Mouse (Mus musculus): ENCODE data around the gene Ttc27. TPM values are rescaled to one million over a fixed set of nuclear protein-coding genes. Genes with fewer than 3 reads are reported as not detected.

Ttc27 gene
- total and polyA plus RNA-seq, 3 experiments, result 52.9 to 92.9 (median 70.3) TPM

GRCm38 (mm10) chr17:74773556-74773955, 56.0 kb downstream of the Ttc27 start:
- Histone ChIP-seq H3K9me3 (replicated peaks; ENCODE audit: low read length) (no peaks in the 10 kb centered on the region), H3K4me3 (replicated peaks in 1 of 3; ENCODE audit: low read depth in 2 of 3, low read length in 2 of 3, poor library complexity in 1 of 3) (no peak overlapping the region), H3K27me3 (replicated peaks) (no peaks in the 10 kb centered on the region), H3K4me1 (ENCODE audit: control insufficient read depth in 1 of 2, insufficient read depth in 2 of 2) (no peaks in the 10 kb centered on the region), H3K36me3 (replicated peaks in 1 of 2; ENCODE audit: control insufficient read depth in 1 of 2, insufficient read depth in 1 of 2, low read length in 1 of 2) (peaks cover 14 to 69% of the 10 kb centered on the region in 2 experiments), H3K79me2 (replicated peaks; ENCODE audit: control insufficient read depth, extremely low read depth, insufficient read depth, poor library complexity, severe bottlenecking) (no peaks in the 10 kb centered on the region), H3K4me2 (ENCODE audit: insufficient read depth, low read depth, poor library complexity, severe bottlenecking) (no peak overlapping the region), H3K27ac (ENCODE audit: insufficient read depth, low read depth) (no peak overlapping the region), H3K9ac (ENCODE audit: insufficient read depth, low read depth) (no peak overlapping the region)
- in situ Hi-C loops (cut with MboI; ENCODE audit: low pct_ligation_motif_present, low pct_unique_long_range_greater_than_20kb, low sequenced_read_pairs), result no loop called here
- DNase-seq (ENCODE audit: extremely low read depth), result no peak
- TF ChIP-seq UBTF (IDR thresholded peaks at IDR 0.05; ENCODE audit: low read depth, low read length) (no peak), CHD1 (IDR thresholded peaks at IDR 0.05; ENCODE audit: low read depth, low read length) (no peak)
- dilution Hi-C loops (cut with MboI; ENCODE audit: extremely low pct_ligation_motif_present, extremely low pct_unique_long_range_greater_than_20kb, low sequenced_read_pairs), result no loop called here

GRCm38 (mm10) chr17:74780133-74780532, 62.6 kb downstream of the Ttc27 start:
- Histone ChIP-seq H3K9me3 (replicated peaks; ENCODE audit: low read length) (no peaks in the 10 kb centered on the region), H3K4me3 (replicated peaks in 1 of 3; ENCODE audit: low read depth in 2 of 3, low read length in 2 of 3, poor library complexity in 1 of 3) (no peak overlapping the region), H3K79me2 (replicated peaks; ENCODE audit: control insufficient read depth, extremely low read depth, insufficient read depth, poor library complexity, severe bottlenecking) (no peaks in the 10 kb centered on the region), H3K4me2 (ENCODE audit: insufficient read depth, low read depth, poor library complexity, severe bottlenecking) (no peak overlapping the region), H3K27me3 (replicated peaks) (no peaks in the 10 kb centered on the region), H3K27ac (ENCODE audit: insufficient read depth, low read depth) (no peak overlapping the region), H3K4me1 (ENCODE audit: control insufficient read depth in 1 of 2, insufficient read depth in 2 of 2) (no peaks in the 10 kb centered on the region), H3K36me3 (replicated peaks in 1 of 2; ENCODE audit: control insufficient read depth in 1 of 2, insufficient read depth in 1 of 2, low read length in 1 of 2) (peaks cover 17 to 59% of the 10 kb centered on the region in 2 experiments), H3K9ac (ENCODE audit: insufficient read depth, low read depth) (no peak overlapping the region)
- TF ChIP-seq MXI1 (IDR thresholded peaks at IDR 0.05; ENCODE audit: low read depth, low read length), result no peak
- no peak for TF ChIP-seq JUND (conservative IDR thresholded peaks at IDR 0.05; ENCODE audit: low read depth, low read length)
- TF ChIP-seq SMC3 (IDR thresholded peaks at IDR 0.05; ENCODE audit: low read depth, low read length), result no peak
- TF ChIP-seq PAX5 (IDR thresholded peaks at IDR 0.05; ENCODE audit: low read length), result no peak
- in situ Hi-C loops (cut with MboI; ENCODE audit: low pct_ligation_motif_present, low pct_unique_long_range_greater_than_20kb, low sequenced_read_pairs) (no loop called here), dilution Hi-C loops (cut with MboI; ENCODE audit: extremely low pct_ligation_motif_present, extremely low pct_unique_long_range_greater_than_20kb, low sequenced_read_pairs) (no loop called here)
- no peak for DNase-seq (ENCODE audit: extremely low read depth)

GRCm38 (mm10) chr17:74780627-74781026, 63.1 kb downstream of the Ttc27 start:
- H3K4me1 ChIP-seq (ENCODE audit: control insufficient read depth in 1 of 2, insufficient read depth in 2 of 2), result no peaks in the 10 kb centered on the region
- no peak overlapping the region for H3K27ac ChIP-seq (ENCODE audit: insufficient read depth, low read depth)
- in situ Hi-C loops (cut with MboI; ENCODE audit: low pct_ligation_motif_present, low pct_unique_long_range_greater_than_20kb, low sequenced_read_pairs), result no loop called here
- H3K79me2 ChIP-seq (replicated peaks; ENCODE audit: control insufficient read depth, extremely low read depth, insufficient read depth, poor library complexity, severe bottlenecking), result no peaks in the 10 kb centered on the region
- no peak overlapping the region for H3K4me2 ChIP-seq (ENCODE audit: insufficient read depth, low read depth, poor library complexity, severe bottlenecking)
- peaks cover 17 to 61% of the 10 kb centered on the region in 2 experiments for H3K36me3 ChIP-seq (replicated peaks in 1 of 2; ENCODE audit: control insufficient read depth in 1 of 2, insufficient read depth in 1 of 2, low read length in 1 of 2)
- no peaks in the 10 kb centered on the region for H3K27me3 ChIP-seq (replicated peaks)
- H3K9ac ChIP-seq (ENCODE audit: insufficient read depth, low read depth), result no peak overlapping the region
- dilution Hi-C loops (cut with MboI; ENCODE audit: extremely low pct_ligation_motif_present, extremely low pct_unique_long_range_greater_than_20kb, low sequenced_read_pairs), result no loop called here
- DNase-seq (ENCODE audit: extremely low read depth), result no peak
- H3K9me3 ChIP-seq (replicated peaks; ENCODE audit: low read length), result no peaks in the 10 kb centered on the region
- no peak overlapping the region for H3K4me3 ChIP-seq (replicated peaks in 1 of 3; ENCODE audit: low read depth in 2 of 3, low read length in 2 of 3, poor library complexity in 1 of 3)
- TF ChIP-seq MXI1 (IDR thresholded peaks at IDR 0.05; ENCODE audit: low read depth, low read length) (no peak), KAT2A (IDR thresholded peaks at IDR 0.05; ENCODE audit: insufficient replicate concordance, low read length) (no peak), ZMIZ1 (IDR thresholded peaks at IDR 0.05; ENCODE audit: low read depth, low read length) (no peak), JUND (conservative IDR thresholded peaks at IDR 0.05; ENCODE audit: low read depth, low read length) (no peak), RCOR1 (conservative IDR thresholded peaks at IDR 0.05; ENCODE audit: low read depth, low read length) (no peak), POLR2A (IDR thresholded peaks at IDR 0.05; ENCODE audit: low read depth, low read length) (no peak), USF2 (conservative IDR thresholded peaks at IDR 0.05; ENCODE audit: low read depth, low read length) (no peak), BHLHE40 (IDR thresholded peaks at IDR 0.05; ENCODE audit: low read depth, low read length) (no peak), MYC (IDR thresholded peaks at IDR 0.05; ENCODE audit: low read depth, low read length) (no peak), ZKSCAN1 (IDR thresholded peaks at IDR 0.05; ENCODE audit: borderline replicate concordance, low read depth, low read length) (no peak)

Data from CH12.LX (cell line).